Mouse (Mus musculus): ENCODE measurements around the gene Amt.

The Amt gene

DNA sequence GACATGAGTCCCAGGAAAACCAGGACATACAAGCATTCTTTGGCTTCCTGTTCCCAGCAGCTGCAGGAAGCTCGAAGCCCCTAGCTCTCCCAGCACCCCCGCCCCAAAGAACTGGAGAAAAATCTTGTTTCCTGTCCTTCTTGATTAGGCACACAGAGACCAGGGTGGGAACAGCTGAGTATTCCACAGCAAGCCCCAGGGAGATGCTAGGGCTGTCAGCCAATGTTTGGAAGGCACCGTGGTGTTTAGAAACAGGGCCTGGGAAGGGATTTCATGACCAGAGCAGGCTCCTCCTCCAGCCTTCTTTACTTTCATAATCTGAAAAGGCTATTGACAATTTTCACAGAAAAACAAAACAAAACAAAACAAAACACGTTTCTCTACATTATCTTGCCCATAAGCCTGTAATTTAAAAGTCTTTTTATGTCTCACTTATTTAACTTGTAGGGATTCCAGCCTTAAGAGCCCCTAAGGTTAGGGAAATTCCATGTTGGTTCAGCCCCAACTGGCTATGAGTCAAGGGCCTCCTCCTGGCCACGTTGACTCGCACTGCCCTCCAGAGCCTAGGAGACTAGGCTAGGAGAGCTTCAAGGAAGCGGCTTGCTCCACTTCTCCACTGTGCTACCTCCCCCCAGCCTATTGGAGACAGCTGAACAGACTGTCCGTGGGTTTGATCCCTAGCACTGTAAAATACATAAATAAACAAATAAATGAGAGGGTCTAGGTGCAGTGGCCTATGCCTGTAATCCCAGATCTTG is 16.4 kb upstream of the Amt start:
- CTCF ChIA-PET: no interaction called here

DNA sequence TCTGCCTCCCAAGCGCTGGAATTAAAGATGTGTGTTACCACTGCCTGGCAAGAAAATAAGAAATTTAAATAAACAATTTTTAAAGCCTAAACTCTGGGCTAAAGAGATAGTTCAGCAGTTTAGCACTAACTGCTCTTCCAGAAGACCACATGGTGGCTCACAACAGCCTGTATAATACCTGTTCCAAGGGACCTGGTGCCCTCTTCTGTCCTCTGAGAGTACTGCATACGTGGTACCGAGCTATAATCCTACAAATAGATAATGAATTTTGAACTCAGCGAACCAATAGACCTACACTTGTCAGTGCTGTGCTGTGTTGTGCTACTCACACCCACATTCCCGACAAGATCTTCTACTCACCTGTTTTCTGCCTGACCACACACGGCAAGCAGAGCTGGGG is 12.2 kb upstream of the Amt start:
- CTCF ChIA-PET: interaction anchor here (0.9 to 1.3 kb wide), 3 partner anchors 12 to 64 kb away, joined by 3 to 7 read pairs (median 3); partner anchors contain the start of genes Amt, Gpx1 and Usp4

DNA sequence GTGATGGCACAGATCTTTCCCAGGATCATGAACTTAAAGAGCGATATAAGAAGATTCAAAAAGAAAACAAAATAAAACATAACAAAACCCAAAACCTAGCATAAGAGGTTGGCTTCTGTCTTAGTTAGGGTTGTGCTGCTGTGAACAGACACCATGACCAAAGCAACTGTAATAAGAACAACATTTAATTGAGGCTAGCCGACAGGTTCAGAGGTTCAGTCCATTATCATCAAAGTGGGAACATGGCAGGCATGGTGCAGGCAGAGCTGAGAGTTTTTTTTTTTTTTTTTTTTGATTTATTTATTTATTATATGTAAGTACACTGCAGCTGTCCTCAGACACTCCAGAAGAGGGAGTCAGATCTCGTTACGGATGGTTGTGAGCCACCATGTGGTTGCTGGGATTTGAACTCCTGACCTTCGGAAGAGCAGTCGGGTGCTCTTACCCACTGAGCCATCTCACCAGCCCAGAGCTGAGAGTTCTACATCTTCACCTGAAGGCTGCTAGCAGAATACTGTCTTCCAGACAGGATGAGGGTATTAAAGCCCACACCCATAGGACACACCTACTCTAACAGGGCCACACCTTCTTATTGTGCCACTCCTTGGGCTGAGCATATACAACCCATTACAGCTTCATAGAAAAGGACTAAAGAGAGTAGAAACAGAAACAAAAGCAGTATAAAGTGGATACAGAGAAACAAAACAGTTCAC is 9.0 kb upstream of the Amt start:
- CTCF ChIA-PET: interaction anchor here (0.6 to 0.7 kb wide), 2 partner anchors 15 to 64 kb away, joined by 3 read pairs; no protein-coding TSS in a partner anchor

- CTCF ChIA-PET: no interaction called here
Observed at GRCm38 (mm10) chr9:108289347-108289746, 7.3 kb upstream of the Amt start.

DNA sequence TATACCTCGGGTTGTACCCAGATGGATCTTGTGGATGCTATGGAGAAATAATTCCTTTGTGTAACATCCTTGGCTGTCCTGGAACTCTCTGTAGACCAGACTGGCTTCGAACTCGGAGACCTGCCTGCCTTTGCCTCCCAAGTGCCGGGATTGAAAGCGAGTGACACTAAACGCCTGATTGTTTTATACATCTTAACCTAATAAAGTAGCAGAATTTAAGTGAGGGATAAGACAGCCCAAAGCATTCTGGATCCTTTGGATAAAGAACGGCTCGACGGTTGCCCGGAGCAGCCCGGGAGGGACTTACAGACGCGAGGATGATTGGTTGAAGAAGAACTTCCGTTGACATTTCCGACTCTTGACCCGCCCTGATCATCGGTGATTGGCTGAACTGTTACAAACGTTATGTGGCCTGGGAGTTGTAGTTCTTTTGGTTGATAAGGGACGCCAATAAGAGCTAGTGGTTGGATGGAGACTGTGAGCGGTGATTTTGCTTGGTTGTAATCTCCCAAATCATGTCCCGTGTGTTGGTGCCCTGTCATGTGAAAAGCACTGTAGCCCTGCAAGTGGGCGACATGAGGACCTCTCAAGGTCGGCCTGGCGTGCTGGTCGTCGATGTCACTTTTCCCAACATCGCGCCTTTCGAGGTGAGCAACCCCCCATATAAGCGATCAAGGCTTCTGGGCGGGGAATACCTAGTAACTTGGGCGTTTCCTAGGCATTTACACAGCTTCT is 6.5 kb upstream of the Amt start, which contains the start of gene Nicn1:
Nicn1 (plus strand) TSS at position 414 of the 735 bp plus-strand sequence.
- CTCF ChIA-PET: interaction anchor here (0.5 to 0.7 kb wide), 2 partner anchors 17 to 769 kb away, joined by 3 to 6 read pairs; no protein-coding TSS in a partner anchor

DNA sequence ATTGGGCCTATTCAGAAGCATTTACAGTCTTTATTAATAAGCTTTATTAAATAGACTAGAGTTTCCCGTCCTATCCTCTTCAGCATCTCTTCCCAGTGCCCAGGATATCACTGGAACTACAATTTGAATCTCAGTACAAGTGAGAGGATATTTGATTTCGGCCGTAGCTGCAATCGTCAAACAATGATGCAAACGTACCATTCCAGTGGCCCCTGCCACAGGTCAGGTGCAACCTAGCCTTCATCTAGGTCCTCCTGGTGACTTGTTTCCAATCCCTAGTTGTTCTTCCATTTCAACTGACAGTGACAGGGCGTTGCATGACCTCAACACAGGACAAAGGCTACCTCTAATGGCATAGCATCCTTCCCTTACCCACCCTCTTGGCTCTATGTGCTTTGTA is 5.9 kb upstream of the Amt start:
- CTCF ChIA-PET: interaction anchor here (0.5 to 0.7 kb wide), 2 partner anchors 17 to 768 kb away, joined by 3 to 6 read pairs; no protein-coding TSS in a partner anchor

- CTCF ChIA-PET: no interaction called here
Observed at GRCm38 (mm10) chr9:108301853-108302252, 5.2 kb downstream of the Amt start.

- CTCF ChIA-PET: interaction anchor here (0.5 kb wide), 1 partner anchor 34 kb away, joined by 3 read pairs; no protein-coding TSS in a partner anchor
Observed at GRCm38 (mm10) chr9:108304716-108305115, 8.1 kb downstream of the Amt start.

DNA sequence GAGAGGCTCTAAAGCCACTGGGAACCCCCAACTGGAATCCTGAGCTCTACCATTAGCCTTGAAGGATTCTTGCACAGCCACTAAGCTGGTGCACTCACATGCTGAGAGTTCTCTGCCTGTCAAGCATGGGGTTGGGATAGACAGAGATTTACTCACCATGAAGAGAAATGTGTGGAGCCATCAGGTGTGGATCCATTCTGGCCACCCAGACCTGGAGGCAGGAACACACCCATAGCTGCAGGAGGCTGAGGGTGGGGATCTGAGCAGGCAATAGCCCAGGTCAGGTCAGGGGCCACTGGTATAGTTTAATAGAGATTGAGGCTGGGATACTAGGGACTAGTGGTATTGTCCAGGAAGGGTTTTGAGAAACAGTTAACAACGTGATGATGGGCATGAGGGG is 8.5 kb downstream of the Amt start:
- CTCF ChIA-PET: interaction anchor here (0.5 kb wide), 1 partner anchor 33 kb away, joined by 3 read pairs; no protein-coding TSS in a partner anchor

- CTCF ChIA-PET: no interaction called here
Observed at GRCm38 (mm10) chr9:108305629-108306520, 9.2 kb downstream of the Amt start, which contains the start of the genes Rhoa and Tcta. Gene Rhoa (plus strand): TSS chr9:108306129. Gene Tcta (minus strand): TSS chr9:108306160.

GRCm38 (mm10) chr9:108306571-108306980 is 9.9 kb downstream of the Amt start:
- CTCF ChIA-PET: no interaction called here

GRCm38 (mm10) chr9:108307021-108307807 is 10.6 kb downstream of the Amt start:
- CTCF ChIA-PET: interaction anchor here (0.6 to 0.9 kb wide), 3 partner anchors 15 to 41 kb away, joined by 3 read pairs; partner anchors contain the start of genes Nicn1 and Usp4

GRCm38 (mm10) chr9:108308141-108308540 is 11.5 kb downstream of the Amt start:
- CTCF ChIA-PET: interaction anchor here (0.6 to 0.9 kb wide), 3 partner anchors 16 to 42 kb away, joined by 3 to 4 read pairs (median 3); partner anchors contain the start of gene Usp4

DNA sequence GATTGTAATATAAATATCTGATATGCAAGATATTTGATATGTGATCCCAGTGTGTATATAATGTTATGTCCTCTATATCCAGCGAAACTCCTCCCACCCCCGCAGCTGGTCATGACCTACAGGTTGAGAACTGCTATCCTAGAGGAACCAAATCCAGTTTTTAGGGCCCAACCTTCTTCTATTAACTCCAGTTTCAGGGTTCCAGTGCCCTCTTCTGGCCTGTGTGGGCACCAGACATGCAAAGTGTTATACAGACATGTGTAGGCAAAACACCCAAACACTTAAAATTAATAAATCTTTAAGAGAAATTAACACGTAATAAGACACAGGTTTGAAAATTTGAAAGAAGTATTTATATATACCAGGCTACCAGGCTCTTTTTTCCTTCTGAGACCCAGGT is 20.9 kb downstream of the Amt start:
- CTCF ChIA-PET: no interaction called here

DNA sequence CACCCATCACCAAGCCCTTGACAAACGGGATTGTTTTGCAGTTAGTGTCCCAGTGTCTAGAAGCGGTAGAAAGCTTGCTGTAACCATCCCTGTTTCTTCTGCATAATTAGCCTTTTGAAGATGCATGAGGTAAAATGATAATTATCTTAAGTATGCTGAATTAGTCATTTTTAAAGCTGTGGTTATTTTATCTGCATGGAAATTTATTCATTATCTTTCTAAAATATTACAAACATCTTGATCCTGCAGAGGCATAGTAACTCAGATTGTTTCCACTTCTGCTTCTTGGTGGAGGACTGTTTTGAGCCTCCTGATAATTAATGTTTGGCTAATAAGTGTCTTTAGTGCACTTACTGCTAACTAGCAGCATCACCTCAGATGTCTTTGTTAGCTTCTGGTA is 21.8 kb downstream of the Amt start:
- CTCF ChIA-PET: interaction anchor here (1.0 kb wide), 1 partner anchor 9 kb away, joined by 3 read pairs; no protein-coding TSS in a partner anchor

GRCm38 (mm10) chr9:108322054-108322453 is 25.4 kb downstream of the Amt start:
- CTCF ChIA-PET: interaction anchor here (0.7 kb wide), 1 partner anchor 20 kb away, joined by 3 read pairs; no protein-coding TSS in a partner anchor

DNA sequence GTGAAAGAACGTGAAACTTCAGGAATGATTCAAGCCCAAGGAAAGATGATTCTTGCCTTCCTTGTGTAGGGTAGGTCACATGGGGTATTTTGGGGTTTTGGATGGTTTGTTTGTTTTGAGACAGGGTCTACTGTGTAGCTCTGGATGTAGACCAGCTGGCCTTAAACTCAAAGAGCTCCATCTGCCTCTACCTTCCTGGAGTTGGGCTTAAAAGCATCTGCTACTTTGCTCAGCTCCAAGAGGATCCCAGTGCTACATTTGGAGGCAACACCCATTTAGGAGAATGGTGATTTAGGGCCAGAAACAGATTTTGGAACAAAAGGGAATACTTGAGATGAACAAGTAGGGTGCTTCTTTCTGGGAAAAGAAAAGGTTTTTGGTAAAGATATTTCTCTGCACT is 28.1 kb downstream of the Amt start:
- CTCF ChIA-PET: no interaction called here

- CTCF ChIA-PET: interaction anchor here (0.7 kb wide), 1 partner anchor 8 kb away, joined by 4 read pairs; no protein-coding TSS in a partner anchor
Observed at GRCm38 (mm10) chr9:108325811-108326210, 29.2 kb downstream of the Amt start.

DNA sequence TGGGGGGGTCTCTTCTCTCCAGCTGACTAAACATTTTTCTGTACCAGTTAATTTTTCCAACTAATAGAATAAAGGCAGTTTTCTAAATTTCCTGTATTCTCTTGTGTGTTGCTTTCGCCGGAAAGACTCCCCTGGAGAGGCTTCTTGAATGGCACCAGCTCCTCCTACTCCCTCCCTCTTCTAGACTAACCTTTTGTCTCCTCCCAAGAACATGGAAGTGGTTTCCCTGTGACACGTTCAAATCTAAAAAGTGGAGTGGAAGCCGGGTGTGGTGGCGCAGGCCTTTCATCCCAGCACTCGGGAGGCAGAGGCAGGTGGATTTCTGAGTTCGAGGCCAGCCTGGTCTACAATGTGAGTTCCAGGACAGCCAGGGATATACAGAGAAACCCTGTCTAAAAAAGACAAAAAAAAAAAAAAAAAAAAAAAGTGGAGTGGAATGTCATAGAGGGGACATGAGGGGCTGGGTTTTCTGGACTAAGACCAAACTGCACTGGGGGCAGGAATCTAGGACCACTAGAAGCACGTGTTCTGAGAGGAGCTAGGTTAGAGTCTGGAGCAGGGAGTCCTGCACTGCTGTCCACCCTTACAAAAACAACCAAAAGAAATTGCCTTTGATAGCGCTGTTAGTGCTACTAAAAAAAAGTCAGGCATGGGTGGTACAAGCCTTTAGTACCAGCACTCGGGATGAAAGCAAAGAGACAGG is 41.3 kb downstream of the Amt start:
- CTCF ChIA-PET: interaction anchor here (0.7 to 0.9 kb wide), 2 partner anchors 33 to 54 kb away, joined by 3 read pairs; no protein-coding TSS in a partner anchor

Measured in spleen, embryonic (tissue).